In genomic region chr5:72402913-72403312, GRCm38 (mm10) we compare ENCODE assay signal across 28 mouse cellular contexts.
DNase-seq lines count a peak whose midpoint lies in the region; ATAC-seq and TF ChIP-seq lines count a peak whose summit lies in the region.
"Had no signal": no experiment of that assay in that cellular context is flagged by ENCODE, and none has a peak within 500 bp of the region (broad histone marks: within the 10 kb centered on the region; RNA-seq: fewer than 3 reads in every experiment).

No protein-coding gene starts in this region.

- no peaks in the 10 kb centered on the region for H3K36me3 ChIP-seq in hindbrain, embryonic 10.5 days
- H3K36me3 ChIP-seq in hindbrain, postnatal 0 days (ENCODE audit: insufficient read depth, low read length): no peaks in the 10 kb centered on the region
- no peaks in the 10 kb centered on the region for H3K36me3 ChIP-seq in neural tube, embryonic 11.5 days (ENCODE audit: control insufficient read depth, insufficient read depth, low read length)
- H3K36me3 ChIP-seq: forebrain, embryonic 15.5 days; G1E; hindbrain, embryonic 15.5 days; liver, embryonic 15.5 days; lung, embryonic 15.5 days had no signal

- ATAC-seq in hindbrain, postnatal 0 days: no peak
- ATAC-seq in neural tube, embryonic 11.5 days (ENCODE audit: insufficient read depth, low FRiP score, low TSS enrichment): no peak
- ATAC-seq: forebrain, embryonic 15.5 days; intestine, postnatal 0 days; Patski had no signal

- H3K27me3 ChIP-seq in hindbrain, embryonic 10.5 days (ENCODE audit: insufficient read depth, poor library complexity, severe bottlenecking): no peaks in the 10 kb centered on the region
- no peaks in the 10 kb centered on the region for H3K27me3 ChIP-seq in hindbrain, postnatal 0 days (ENCODE audit: insufficient read depth, low read length)
- no peaks in the 10 kb centered on the region for H3K27me3 ChIP-seq in neural tube, embryonic 11.5 days (ENCODE audit: control insufficient read depth, insufficient read depth, low read length)
- H3K27me3 ChIP-seq: CH12.LX; forebrain, embryonic 15.5 days; hindbrain, embryonic 15.5 days; liver, embryonic 15.5 days; lung, embryonic 15.5 days; Patski had no signal

- H3K4me1 ChIP-seq in hindbrain, embryonic 10.5 days (replicated peaks): peaks cover 6% of the 10 kb centered on the region
- no peaks in the 10 kb centered on the region for H3K4me1 ChIP-seq in hindbrain, postnatal 0 days (ENCODE audit: insufficient read depth, low read length)
- no peaks in the 10 kb centered on the region for H3K4me1 ChIP-seq in neural tube, embryonic 11.5 days (ENCODE audit: control insufficient read depth, insufficient read depth, low read length)
- H3K4me1 ChIP-seq: liver, embryonic 15.5 days; lung, embryonic 15.5 days; megakaryocyte, embryonic 14.5 days had no signal

- no peaks in the 10 kb centered on the region for H3K9me3 ChIP-seq in hindbrain, embryonic 10.5 days
- no peaks in the 10 kb centered on the region for H3K9me3 ChIP-seq in hindbrain, postnatal 0 days (ENCODE audit: low read length)
- no peaks in the 10 kb centered on the region for H3K9me3 ChIP-seq in neural tube, embryonic 11.5 days (ENCODE audit: control insufficient read depth, low read length)
- H3K9me3 ChIP-seq: forebrain, embryonic 15.5 days; G1E; hindbrain, embryonic 15.5 days; liver, embryonic 15.5 days; lung, embryonic 15.5 days had no signal

- no peak overlapping the region for H3K4me2 ChIP-seq in hindbrain, postnatal 0 days (ENCODE audit: low read depth, low read length)
- H3K4me2 ChIP-seq in neural tube, embryonic 11.5 days (ENCODE audit: low read depth): no peak overlapping the region
- H3K4me2 ChIP-seq: forebrain, embryonic 15.5 days; hindbrain, embryonic 15.5 days; liver, embryonic 15.5 days; lung, embryonic 15.5 days had no signal

- no peak for TF ChIP-seq CTCF in hindbrain, postnatal 0 days (IDR thresholded peaks at IDR 0.05; ENCODE audit: low read depth)

- H3K9ac ChIP-seq in hindbrain, postnatal 0 days (replicated peaks; ENCODE audit: low read length): no peak overlapping the region
- no peak overlapping the region for H3K9ac ChIP-seq in neural tube, embryonic 11.5 days (ENCODE audit: low read length)
- H3K9ac ChIP-seq: forebrain, embryonic 15.5 days; hindbrain, embryonic 15.5 days; liver, embryonic 15.5 days; lung, embryonic 15.5 days had no signal

- DNase-seq in hindbrain, embryonic 10.5 days (ENCODE audit: low spot score): peak; percentile 17
- DNase-seq in hindbrain, postnatal 0 days (ENCODE audit: low spot score): no peak
- peak; percentile 32 for DNase-seq in neural tube, embryonic 11.5 days (ENCODE audit: low spot score)
- DNase-seq in neural tube, embryonic 10.5 days (ENCODE audit: extremely low spot score, low spot score): no peak
- DNase-seq in forelimb bud, embryonic 11.5 days (ENCODE audit: low read depth, low spot score): peak; percentile 27
- DNase-seq in thymus, postnatal 0 days (ENCODE audit: low spot score): no peak
- DNase-seq in urinary bladder, postnatal 36 days (ENCODE audit: low spot score in 2 of 2): no peak
- DNase-seq: adrenal gland, postnatal 36 days; B cell, adult 2 months; cerebellum, adult 11-12 months; cerebellum, postnatal 14 days; gastrocnemius, postnatal 36 days; heart, adult 2 months; kidney, postnatal 25 days; layer of hippocampus, postnatal 36 days; liver; lung, postnatal 36 days; right cerebral cortex, postnatal 14 days had no signal

- H3K4me3 ChIP-seq in hindbrain, embryonic 10.5 days: no peak overlapping the region
- no peak overlapping the region for H3K4me3 ChIP-seq in hindbrain, postnatal 0 days (ENCODE audit: low read length)
- no peak overlapping the region for H3K4me3 ChIP-seq in neural tube, embryonic 11.5 days (ENCODE audit: low read depth, low read length)
- H3K4me3 ChIP-seq: forebrain, embryonic 15.5 days; heart, adult 2 months; hindbrain, embryonic 15.5 days; layer of hippocampus, adult 2 months; liver, embryonic 15.5 days; lung, embryonic 15.5 days; megakaryocyte, embryonic 14.5 days had no signal

- WGBS in hindbrain, embryonic 10.5 days: 73% methylated on average over 5 of the region's 5 CpGs
- WGBS in hindbrain, postnatal 0 days: 77% methylated on average over 5 of the region's 5 CpGs
- WGBS in neural tube, embryonic 11.5 days: 60% methylated on average over 5 of the region's 5 CpGs

- H3K27ac ChIP-seq in hindbrain, embryonic 10.5 days: no peak overlapping the region
- H3K27ac ChIP-seq in hindbrain, postnatal 0 days: no peak overlapping the region
- H3K27ac ChIP-seq in neural tube, embryonic 11.5 days (ENCODE audit: low read depth, low read length): no peak overlapping the region
- H3K27ac ChIP-seq: forebrain, embryonic 15.5 days; heart, adult 2 months; hindbrain, embryonic 15.5 days; layer of hippocampus, adult 2 months; liver, embryonic 15.5 days; lung, embryonic 15.5 days had no signal

Comparison
In these comparisons a context has a peak if more than half of its experiments do, and no peak if none do; other contexts are left out.
1. DNase-seq: peak in hindbrain, embryonic 10.5 days (single experiment), neural tube, embryonic 11.5 days (single experiment) and forelimb bud, embryonic 11.5 days (single experiment); none in hindbrain, postnatal 0 days (single experiment), neural tube, embryonic 10.5 days (single experiment), thymus, postnatal 0 days (single experiment) and urinary bladder, postnatal 36 days (0 of 2).